Mouse (Mus musculus): ENCODE measurements around the gene Acox2. TPM values are rescaled to one million over a fixed set of nuclear protein-coding genes. Genes with fewer than 3 reads are reported as not detected.

Acox2 gene
- total and polyA plus RNA-seq, 2 experiments from 2014 or later: 0.14 to 0.59 TPM

DNA sequence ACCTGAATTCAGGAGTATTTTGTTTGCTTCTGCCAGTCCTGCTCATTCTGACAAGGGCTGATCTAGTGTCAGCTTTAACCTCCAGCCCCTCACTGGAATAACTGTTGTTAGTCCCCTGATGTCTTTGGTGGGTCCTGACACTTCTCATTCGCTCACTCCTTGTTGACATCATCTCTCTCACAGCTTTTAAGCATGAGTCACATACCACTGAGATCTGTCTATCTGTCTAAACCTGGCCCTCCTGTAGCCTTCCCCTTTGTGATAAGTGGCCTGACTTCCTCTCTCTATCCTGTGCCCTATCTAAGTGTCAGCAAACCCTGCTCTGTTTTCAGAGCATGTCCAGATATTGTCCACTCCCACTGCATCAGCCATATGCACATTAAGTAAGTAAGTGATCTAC is 25.9 kb downstream of the Acox2 start:
- no peak overlapping the region for H3K9ac ChIP-seq
- no peak for ATAC-seq
- H3K27me3 ChIP-seq (ENCODE audit: insufficient read depth, low read length): no peaks in the 10 kb centered on the region
- no peak overlapping the region for H3K4me3 ChIP-seq (ENCODE audit: low read depth, low read length)
- no peaks in the 10 kb centered on the region for H3K36me3 ChIP-seq (ENCODE audit: insufficient read depth)
- WGBS: 68% methylated on average over 1 of the region's 1 CpGs
- DNase-seq: no peak
- H3K27ac ChIP-seq (ENCODE audit: low read depth, low read length): no peak overlapping the region
- no peaks in the 10 kb centered on the region for H3K4me1 ChIP-seq (ENCODE audit: insufficient read depth)
- no peaks in the 10 kb centered on the region for H3K9me3 ChIP-seq (ENCODE audit: low read length)
- TF ChIP-seq CTCF (IDR thresholded peaks at IDR 0.05; ENCODE audit: low read depth): no peak
- no peak overlapping the region for H3K4me2 ChIP-seq (ENCODE audit: low read depth)

DNA sequence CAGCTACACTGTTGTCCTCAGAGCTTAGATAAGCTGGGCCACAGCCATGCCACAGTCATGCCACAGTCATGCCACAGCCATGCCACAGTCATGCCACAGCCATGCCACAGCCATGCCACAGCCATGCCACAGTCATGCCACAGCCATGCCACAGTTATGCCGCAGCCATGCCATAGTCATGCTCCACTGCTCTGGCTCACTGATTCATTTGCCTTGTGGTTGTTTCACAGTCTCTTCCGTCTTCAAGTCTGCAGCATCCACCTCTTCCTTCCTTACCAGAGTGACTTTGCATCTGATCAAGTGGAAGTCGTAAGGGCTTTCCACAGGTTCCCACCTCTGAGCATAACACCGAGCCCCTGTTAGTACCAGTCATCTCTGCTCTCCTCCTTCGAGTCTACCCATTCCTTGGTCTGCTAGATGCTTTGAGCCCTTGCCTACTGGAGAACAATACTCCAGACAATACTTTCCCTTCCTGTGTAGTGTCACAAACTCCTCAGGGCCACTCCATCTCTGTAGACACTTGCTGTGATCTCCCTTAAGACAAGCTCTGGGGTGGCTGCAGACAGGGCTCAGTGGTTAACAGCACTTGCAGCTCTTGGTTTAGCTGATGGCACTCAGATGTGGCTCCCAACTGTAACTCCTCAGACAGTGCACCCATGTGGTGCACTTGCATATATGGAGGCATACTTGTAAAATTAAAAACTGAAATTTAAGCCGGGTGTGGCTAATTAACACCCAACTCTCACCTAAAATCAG is 26.8 kb downstream of the Acox2 start:
- no peaks in the 10 kb centered on the region for H3K9me3 ChIP-seq (ENCODE audit: low read length)
- H3K27ac ChIP-seq (ENCODE audit: low read depth, low read length): no peak overlapping the region
- DNase-seq (no peak), ATAC-seq (no peak)
- no peaks in the 10 kb centered on the region for H3K4me1 ChIP-seq (ENCODE audit: insufficient read depth)
- no peaks in the 10 kb centered on the region for H3K36me3 ChIP-seq (ENCODE audit: insufficient read depth)
- no peaks in the 10 kb centered on the region for H3K27me3 ChIP-seq (ENCODE audit: insufficient read depth, low read length)
- 87% methylated on average over 6 of the region's 6 CpGs for WGBS
- H3K4me2 ChIP-seq (ENCODE audit: low read depth): no peak overlapping the region
- no peak overlapping the region for H3K4me3 ChIP-seq (ENCODE audit: low read depth, low read length)
- no peak for TF ChIP-seq CTCF (IDR thresholded peaks at IDR 0.05; ENCODE audit: low read depth)
- no peak overlapping the region for H3K9ac ChIP-seq

DNA sequence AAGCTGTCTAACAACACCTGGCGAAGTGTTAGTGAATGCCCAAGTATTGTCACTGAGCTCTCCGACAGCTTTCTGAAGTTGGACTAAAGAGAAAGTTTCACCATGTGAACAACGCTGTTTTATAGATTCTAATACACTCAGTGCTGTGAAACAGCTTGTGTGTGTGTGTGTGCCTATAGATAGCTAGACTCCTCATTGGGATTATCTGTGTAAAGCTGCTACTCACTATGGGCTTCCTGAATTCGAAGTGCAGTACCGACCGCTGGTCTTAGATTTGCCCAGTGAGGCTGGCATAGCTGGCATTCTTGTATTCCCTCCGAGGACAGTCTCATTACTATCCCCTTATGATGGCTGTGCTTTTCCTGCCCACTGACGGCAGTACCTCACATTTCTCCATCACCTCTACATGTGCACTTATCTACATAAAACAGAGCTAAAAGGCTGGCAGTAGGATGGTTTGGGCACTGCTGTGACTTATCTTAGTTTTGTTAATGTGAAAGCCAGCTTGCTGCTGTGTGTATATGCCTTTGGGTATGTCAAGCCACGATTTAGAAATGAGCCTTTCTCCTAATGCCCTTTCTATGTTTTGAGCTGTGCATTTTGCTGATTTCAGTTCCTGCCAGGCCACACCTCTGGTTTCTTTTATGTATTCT is 29.7 kb downstream of the Acox2 start:
- no peak overlapping the region for H3K4me2 ChIP-seq (ENCODE audit: low read depth)
- H3K4me3 ChIP-seq (ENCODE audit: low read depth, low read length): no peak overlapping the region
- ATAC-seq: no peak
- H3K36me3 ChIP-seq (ENCODE audit: insufficient read depth): no peaks in the 10 kb centered on the region
- no peak for TF ChIP-seq CTCF (IDR thresholded peaks at IDR 0.05; ENCODE audit: low read depth)
- DNase-seq: no peak
- H3K9me3 ChIP-seq (ENCODE audit: low read length): no peaks in the 10 kb centered on the region
- H3K4me1 ChIP-seq (ENCODE audit: insufficient read depth): no peaks in the 10 kb centered on the region
- no peaks in the 10 kb centered on the region for H3K27me3 ChIP-seq (ENCODE audit: insufficient read depth, low read length)
- H3K9ac ChIP-seq: no peak overlapping the region
- 85% methylated on average over 9 of the region's 9 CpGs for WGBS
- no peak overlapping the region for H3K27ac ChIP-seq (ENCODE audit: low read depth, low read length)

DNA sequence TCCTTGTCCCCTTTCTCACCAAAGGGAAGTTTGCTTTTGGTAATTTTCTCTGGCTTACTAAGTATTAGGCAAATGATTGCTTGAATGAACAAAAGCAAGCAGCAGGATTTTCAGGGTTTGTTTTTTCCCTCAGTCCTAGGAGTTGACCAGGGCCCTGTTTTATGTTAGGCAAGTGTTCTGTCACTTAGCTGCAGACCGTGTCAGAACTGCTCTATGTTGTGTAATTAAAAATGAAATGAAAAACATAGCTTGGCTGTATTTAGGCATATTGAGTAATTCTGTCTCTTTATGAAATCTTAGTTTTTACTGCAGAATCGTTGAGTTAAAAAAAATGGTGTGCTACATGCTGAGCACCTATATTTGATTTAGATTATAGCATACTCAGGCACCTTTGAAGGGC is 34.3 kb downstream of the Acox2 start:
- DNase-seq: no peak
- TF ChIP-seq CTCF (IDR thresholded peaks at IDR 0.05; ENCODE audit: low read depth): no peak
- no peak overlapping the region for H3K27ac ChIP-seq (ENCODE audit: low read depth, low read length)
- no peak for ATAC-seq
- H3K27me3 ChIP-seq (ENCODE audit: insufficient read depth, low read length): no peaks in the 10 kb centered on the region
- peaks cover 13% of the 10 kb centered on the region for H3K36me3 ChIP-seq (ENCODE audit: insufficient read depth)
- no peak overlapping the region for H3K4me3 ChIP-seq (ENCODE audit: low read depth, low read length)
- H3K4me1 ChIP-seq (ENCODE audit: insufficient read depth): no peaks in the 10 kb centered on the region
- H3K9me3 ChIP-seq (ENCODE audit: low read length): no peaks in the 10 kb centered on the region
- no peak overlapping the region for H3K4me2 ChIP-seq (ENCODE audit: low read depth)
- H3K9ac ChIP-seq: no peak overlapping the region
- WGBS: 74% methylated on average over 2 of the region's 2 CpGs

DNA sequence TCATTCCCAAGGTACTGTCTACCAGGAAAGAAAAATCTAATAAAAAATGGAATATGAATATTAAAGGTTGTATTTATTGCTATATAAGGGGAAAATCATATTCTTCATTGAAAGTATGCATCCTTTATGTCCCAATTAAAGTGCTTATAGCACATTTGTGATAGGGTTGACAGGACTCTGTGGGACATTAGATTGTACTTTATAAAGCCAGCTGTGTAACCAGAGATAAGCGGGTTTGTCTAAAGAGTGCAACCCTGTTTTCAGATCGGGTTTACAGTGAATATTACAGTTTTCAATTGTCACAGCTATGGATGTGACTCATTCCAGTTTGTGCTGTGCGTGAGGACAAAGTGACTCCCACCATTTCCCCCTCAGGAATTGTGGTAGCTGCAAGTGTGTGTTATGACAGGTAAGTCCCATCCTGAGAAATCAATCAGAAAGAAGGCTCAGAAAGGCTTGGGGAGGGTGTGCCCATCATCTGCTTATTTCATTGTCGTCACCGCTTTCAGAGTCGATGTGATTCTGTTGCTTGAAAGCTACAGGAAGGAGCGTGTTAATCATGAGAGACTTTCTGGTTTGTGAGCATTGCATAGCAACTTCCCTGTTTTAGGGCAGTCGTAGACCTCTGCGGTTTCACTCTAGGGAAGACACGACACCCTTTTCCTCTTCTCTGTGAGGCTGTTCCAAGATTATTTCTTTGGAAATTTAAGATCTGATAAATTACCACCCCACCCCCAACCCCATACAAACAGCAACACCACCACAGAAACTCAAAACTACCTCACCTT is 35.5 kb downstream of the Acox2 start:
- H3K9ac ChIP-seq: no peak overlapping the region
- WGBS: 91% methylated on average over 10 of the region's 10 CpGs
- 0 out of 2 replicates have a peak, but pooled peaks cover 3% of the 10 kb centered on the region for H3K4me1 ChIP-seq (ENCODE audit: insufficient read depth)
- no peak overlapping the region for H3K4me2 ChIP-seq (ENCODE audit: low read depth)
- DNase-seq: no peak
- H3K4me3 ChIP-seq (ENCODE audit: low read depth, low read length): no peak overlapping the region
- H3K9me3 ChIP-seq (ENCODE audit: low read length): no peaks in the 10 kb centered on the region
- no peak for TF ChIP-seq CTCF (IDR thresholded peaks at IDR 0.05; ENCODE audit: low read depth)
- no peaks in the 10 kb centered on the region for H3K27me3 ChIP-seq (ENCODE audit: insufficient read depth, low read length)
- peaks cover 13% of the 10 kb centered on the region for H3K36me3 ChIP-seq (ENCODE audit: insufficient read depth)
- no peak for ATAC-seq
- H3K27ac ChIP-seq (ENCODE audit: low read depth, low read length): no peak overlapping the region

DNA sequence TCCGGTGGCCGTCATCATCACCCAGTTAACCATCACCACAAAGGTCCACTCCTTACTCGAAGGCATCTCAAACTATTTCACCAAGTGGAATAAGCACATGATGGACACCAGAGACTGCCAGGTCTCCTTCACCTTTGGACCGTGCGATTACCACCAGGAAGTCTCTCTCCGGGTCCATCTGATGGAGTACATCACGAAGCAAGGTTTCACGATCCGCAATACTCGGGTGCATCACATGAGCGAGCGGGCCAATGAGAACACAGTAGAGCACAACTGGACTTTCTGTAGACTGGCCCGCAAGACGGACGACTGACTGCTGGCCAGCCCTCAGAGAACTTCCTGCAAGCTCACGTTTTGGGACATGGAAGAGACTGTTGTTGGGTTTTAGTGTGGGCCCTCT is 36.6 kb downstream of the Acox2 start:
- Histone ChIP-seq H3K27me3 (ENCODE audit: insufficient read depth, low read length) (no peaks in the 10 kb centered on the region), H3K9ac (no peak overlapping the region), H3K4me3 (ENCODE audit: low read depth, low read length) (no peak overlapping the region), H3K9me3 (ENCODE audit: low read length) (no peaks in the 10 kb centered on the region), H3K36me3 (ENCODE audit: insufficient read depth) (peaks cover 13% of the 10 kb centered on the region), H3K4me2 (ENCODE audit: low read depth) (no peak overlapping the region), H3K27ac (ENCODE audit: low read depth, low read length) (no peak overlapping the region), H3K4me1 (ENCODE audit: insufficient read depth) (0 out of 2 replicates have a peak, but pooled peaks cover 5% of the 10 kb centered on the region)
- WGBS: 95% methylated on average over 16 of the region's 16 CpGs
- no peak for TF ChIP-seq CTCF (IDR thresholded peaks at IDR 0.05; ENCODE audit: low read depth)
- ATAC-seq (no peak), DNase-seq (no peak)

DNA sequence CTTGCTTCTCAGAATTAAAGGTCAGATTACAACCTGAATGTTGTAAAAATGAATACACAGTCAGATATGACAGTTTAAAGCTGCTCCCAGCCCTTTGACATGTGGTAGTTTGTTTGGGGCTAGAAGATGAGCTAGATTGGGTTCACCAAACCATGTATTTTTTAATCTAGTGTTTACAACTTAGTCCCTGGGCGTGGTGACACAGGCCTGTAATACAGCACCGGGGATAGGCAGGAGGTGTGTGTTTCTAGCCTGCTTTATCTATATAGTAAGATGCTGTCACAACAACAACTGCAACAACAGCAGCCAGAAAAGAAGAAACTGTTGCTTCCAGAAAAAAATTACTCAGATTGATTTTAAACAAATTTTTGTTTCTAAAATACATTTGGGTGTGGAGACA is 38.2 kb downstream of the Acox2 start:
- H3K4me1 ChIP-seq (ENCODE audit: insufficient read depth): 0 out of 2 replicates have a peak, but pooled peaks cover 5% of the 10 kb centered on the region
- no peak for ATAC-seq
- no peaks in the 10 kb centered on the region for H3K27me3 ChIP-seq (ENCODE audit: insufficient read depth, low read length)
- no peak overlapping the region for H3K4me3 ChIP-seq (ENCODE audit: low read depth, low read length)
- WGBS: 95% methylated on average over 2 of the region's 2 CpGs
- H3K9me3 ChIP-seq (ENCODE audit: low read length): no peaks in the 10 kb centered on the region
- peaks cover 13% of the 10 kb centered on the region for H3K36me3 ChIP-seq (ENCODE audit: insufficient read depth)
- TF ChIP-seq CTCF (IDR thresholded peaks at IDR 0.05; ENCODE audit: low read depth): no peak
- no peak overlapping the region for H3K9ac ChIP-seq
- no peak for DNase-seq
- H3K27ac ChIP-seq (ENCODE audit: low read depth, low read length): no peak overlapping the region
- H3K4me2 ChIP-seq (ENCODE audit: low read depth): no peak overlapping the region

Data from forebrain, postnatal 0 days (tissue).